Comparison of ENCODE assay signal across 13 mouse cellular contexts in the genomic region with DNA sequence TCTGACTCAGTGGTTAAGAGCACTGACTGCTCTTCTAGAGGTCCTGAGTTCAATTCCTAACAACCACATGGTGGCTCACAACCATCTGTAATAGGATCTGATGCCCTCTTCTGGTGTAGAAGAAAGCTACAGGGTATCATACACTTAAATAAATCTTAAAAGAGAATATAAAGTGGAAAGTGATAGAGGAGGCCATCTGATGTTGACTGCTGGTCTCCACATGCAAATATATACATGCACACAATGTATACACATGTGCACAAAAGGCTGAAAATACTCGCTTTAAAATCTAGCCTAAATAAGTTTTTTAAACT. TPM values are rescaled to one million over a fixed set of nuclear protein-coding genes. Genes with fewer than 3 reads are reported as not detected.
DNase-seq lines count a peak whose midpoint lies in the region; ATAC-seq and TF ChIP-seq lines count a peak whose summit lies in the region.
"Had no signal": no experiment of that assay in that cellular context is flagged by ENCODE, and none has a peak within 500 bp of the region (broad histone marks: within the 10 kb centered on the region; RNA-seq: fewer than 3 reads in every experiment).

No protein-coding gene starts in this region.

- H3K4me2 ChIP-seq in forebrain, embryonic 12.5 days = 0 out of 2 replicates have a peak overlapping the region, but pooled peaks have one; percentile 68
- no peak overlapping the region for H3K4me2 ChIP-seq in forebrain, embryonic 13.5 days
- H3K4me2 ChIP-seq in liver, postnatal 0 days (ENCODE audit: low read depth, low read length) = 0 out of 2 replicates have a peak overlapping the region, but pooled peaks have one; percentile 95
- no peak overlapping the region for H3K4me2 ChIP-seq in stomach, postnatal 0 days (replicated peaks; ENCODE audit: low read depth)
- no peak overlapping the region for H3K4me2 ChIP-seq in kidney, embryonic 16.5 days (replicated peaks; ENCODE audit: low read depth, low read length)

- TF ChIP-seq CTCF in liver, adult 2 months (IDR thresholded peaks at IDR 0.05; ENCODE audit: low read depth, low read length) = no peak
- TF ChIP-seq CTCF in liver, postnatal 0 days (IDR thresholded peaks at IDR 0.05; ENCODE audit: low read depth) = peak; percentile 41
- peak; percentile 36 for TF ChIP-seq CTCF in stomach, postnatal 0 days (IDR thresholded peaks at IDR 0.05; ENCODE audit: low read depth)

- no peak for ATAC-seq in forebrain, embryonic 12.5 days (ENCODE audit: low FRiP score)
- no peak for ATAC-seq in forebrain, embryonic 13.5 days
- no peak for ATAC-seq in liver, postnatal 0 days
- no peak for ATAC-seq in stomach, postnatal 0 days (ENCODE audit: low FRiP score, low TSS enrichment)
- no peak for ATAC-seq in kidney, embryonic 16.5 days (ENCODE audit: low FRiP score, low TSS enrichment)

- peak overlapping the region; percentile 90; the same call in 1 of the 2 replicates for H3K27ac ChIP-seq in forebrain, embryonic 12.5 days
- H3K27ac ChIP-seq in forebrain, embryonic 13.5 days = no peak overlapping the region
- H3K27ac ChIP-seq in liver, adult 2 months (replicated peaks; ENCODE audit: insufficient read depth, low read depth, low read length) = peak overlapping the region; percentile 57
- H3K27ac ChIP-seq in liver, postnatal 0 days (ENCODE audit: low read depth) = peak overlapping the region; percentile 76
- no peak overlapping the region for H3K27ac ChIP-seq in stomach, postnatal 0 days (replicated peaks)
- no peak overlapping the region for H3K27ac ChIP-seq in kidney, embryonic 16.5 days (ENCODE audit: low read length)
- H3K27ac ChIP-seq: neural tube, embryonic 12.5 days; stomach, embryonic 15.5 days had no signal

- TF ChIP-seq POLR2A in liver, adult 2 months (IDR thresholded peaks at IDR 0.05; ENCODE audit: extremely low read depth, insufficient read depth, low read length) = no peak

- H3K27me3 ChIP-seq in forebrain, embryonic 12.5 days = no peaks in the 10 kb centered on the region
- no peaks in the 10 kb centered on the region for H3K27me3 ChIP-seq in forebrain, embryonic 13.5 days
- no peaks in the 10 kb centered on the region for H3K27me3 ChIP-seq in liver, adult 2 months (ENCODE audit: control insufficient read depth, insufficient read depth, low read length)
- H3K27me3 ChIP-seq in liver, postnatal 0 days (ENCODE audit: insufficient read depth, low read length) = no peaks in the 10 kb centered on the region
- H3K27me3 ChIP-seq in stomach, postnatal 0 days (ENCODE audit: control insufficient read depth, insufficient read depth, low read length) = no peaks in the 10 kb centered on the region
- no peaks in the 10 kb centered on the region for H3K27me3 ChIP-seq in kidney, embryonic 16.5 days (ENCODE audit: insufficient read depth, low read length)
- H3K27me3 ChIP-seq: embryonic facial prominence, embryonic 12.5 days; neural tube, embryonic 12.5 days; stomach, embryonic 15.5 days had no signal

- 98% methylated on average over 1 of the region's 1 CpGs for WGBS in forebrain, embryonic 12.5 days
- WGBS in forebrain, embryonic 13.5 days = 96% methylated on average over 1 of the region's 1 CpGs
- 94% methylated on average over 1 of the region's 1 CpGs for WGBS in liver, adult 2 months
- WGBS in liver, postnatal 0 days (ENCODE audit: insufficient replicate concordance) = 83% methylated on average over 1 of the region's 1 CpGs
- 91% methylated on average over 1 of the region's 1 CpGs for WGBS in stomach, postnatal 0 days
- 89% methylated on average over 1 of the region's 1 CpGs for WGBS in kidney, embryonic 16.5 days

- no peak overlapping the region for H3K4me3 ChIP-seq in forebrain, embryonic 12.5 days (replicated peaks)
- no peak overlapping the region for H3K4me3 ChIP-seq in forebrain, embryonic 13.5 days
- H3K4me3 ChIP-seq in liver, adult 2 months (ENCODE audit: insufficient read depth, low read depth, low read length) = no peak overlapping the region; the same call in 1 of the 2 replicates
- no peak overlapping the region for H3K4me3 ChIP-seq in liver, postnatal 0 days (ENCODE audit: low read depth, low read length)
- no peak overlapping the region for H3K4me3 ChIP-seq in stomach, postnatal 0 days (ENCODE audit: low read depth, low read length)
- H3K4me3 ChIP-seq in kidney, embryonic 16.5 days (ENCODE audit: low read length) = no peak overlapping the region
- H3K4me3 ChIP-seq: embryonic facial prominence, embryonic 12.5 days; neural tube, embryonic 12.5 days; stomach, embryonic 15.5 days had no signal

- no peak for TF ChIP-seq EP300 in liver, postnatal 0 days (IDR thresholded peaks at IDR 0.05; ENCODE audit: low read depth)
- no peak for TF ChIP-seq EP300 in stomach, postnatal 0 days (optimal IDR thresholded peaks at IDR 0.05)

- peaks cover 20% of the 10 kb centered on the region; the same call in 1 of the 2 replicates for H3K79me2 ChIP-seq in liver, adult 2 months (ENCODE audit: control insufficient read depth, insufficient read depth, low read length)

- H3K9ac ChIP-seq in forebrain, embryonic 12.5 days = no peak overlapping the region
- H3K9ac ChIP-seq in forebrain, embryonic 13.5 days = no peak overlapping the region
- H3K9ac ChIP-seq in liver, adult 2 months (ENCODE audit: low read depth, low read length) = no peak overlapping the region
- H3K9ac ChIP-seq in liver, postnatal 0 days (replicated peaks) = no peak overlapping the region
- H3K9ac ChIP-seq in stomach, postnatal 0 days (ENCODE audit: low read length) = no peak overlapping the region
- H3K9ac ChIP-seq in kidney, embryonic 16.5 days (replicated peaks; ENCODE audit: low read length) = no peak overlapping the region
- H3K9ac ChIP-seq: embryonic facial prominence, embryonic 12.5 days; neural tube, embryonic 12.5 days; stomach, embryonic 15.5 days had no signal

- H3K36me3 ChIP-seq in forebrain, embryonic 12.5 days (replicated peaks) = peaks cover 7% of the 10 kb centered on the region; the same call in 1 of the 2 replicates
- H3K36me3 ChIP-seq in forebrain, embryonic 13.5 days (ENCODE audit: poor library complexity, severe bottlenecking) = 0 out of 2 replicates have a peak, but pooled peaks cover 3% of the 10 kb centered on the region
- H3K36me3 ChIP-seq in liver, adult 2 months (ENCODE audit: control insufficient read depth, insufficient read depth, low read length) = peaks cover 3% of the 10 kb centered on the region
- no peaks in the 10 kb centered on the region for H3K36me3 ChIP-seq in liver, postnatal 0 days (replicated peaks; ENCODE audit: insufficient read depth, low read length)
- H3K36me3 ChIP-seq in stomach, postnatal 0 days (ENCODE audit: control insufficient read depth, insufficient read depth, low read length) = no peaks in the 10 kb centered on the region
- H3K36me3 ChIP-seq in kidney, embryonic 16.5 days (ENCODE audit: insufficient read depth, low read length) = 0 out of 2 replicates have a peak, but pooled peaks cover 3% of the 10 kb centered on the region
- H3K36me3 ChIP-seq: embryonic facial prominence, embryonic 12.5 days; neural tube, embryonic 12.5 days; stomach, embryonic 15.5 days had no signal

- DNase-seq in liver, adult 2 months (ENCODE audit: extremely low read depth, low read depth, low spot score) = peak; percentile 21
- no peak for DNase-seq in liver
- no peak for DNase-seq in liver, postnatal 0 days
- DNase-seq in stomach, postnatal 0 days (ENCODE audit: low spot score) = no peak
- DNase-seq in frontal cortex, postnatal 36 days (ENCODE audit: low spot score in 2 of 2) = no peak
- DNase-seq: B cell, adult 2 months; gastrocnemius, postnatal 25 days had no signal

- peaks cover 18% of the 10 kb centered on the region for H3K4me1 ChIP-seq in forebrain, embryonic 12.5 days
- H3K4me1 ChIP-seq in forebrain, embryonic 13.5 days = peaks cover 21% of the 10 kb centered on the region
- peaks cover 8% of the 10 kb centered on the region for H3K4me1 ChIP-seq in liver, adult 2 months (ENCODE audit: control insufficient read depth, insufficient read depth, low read length)
- H3K4me1 ChIP-seq in liver, postnatal 0 days (ENCODE audit: insufficient read depth) = peaks cover 28% of the 10 kb centered on the region
- H3K4me1 ChIP-seq in stomach, postnatal 0 days (replicated peaks; ENCODE audit: control insufficient read depth, insufficient read depth) = no peaks in the 10 kb centered on the region
- H3K4me1 ChIP-seq in kidney, embryonic 16.5 days (ENCODE audit: insufficient read depth, low read length) = peaks cover 17% of the 10 kb centered on the region
- H3K4me1 ChIP-seq: stomach, embryonic 15.5 days had no signal

- H3K9me3 ChIP-seq in forebrain, embryonic 12.5 days = no peaks in the 10 kb centered on the region
- no peaks in the 10 kb centered on the region for H3K9me3 ChIP-seq in forebrain, embryonic 13.5 days (replicated peaks)
- no peaks in the 10 kb centered on the region for H3K9me3 ChIP-seq in liver, postnatal 0 days (ENCODE audit: low read length)
- no peaks in the 10 kb centered on the region for H3K9me3 ChIP-seq in stomach, postnatal 0 days (ENCODE audit: control insufficient read depth, low read length)
- no peaks in the 10 kb centered on the region for H3K9me3 ChIP-seq in kidney, embryonic 16.5 days (ENCODE audit: low read length)
- H3K9me3 ChIP-seq: embryonic facial prominence, embryonic 12.5 days; neural tube, embryonic 12.5 days; stomach, embryonic 15.5 days had no signal

RNA-seq across cellular contexts. Expression of gene Zfand4, which starts 3.0 kb away (rescaled TPM):
- 10.7 and 12.1 TPM in 2 replicates for polyA plus RNA-seq in forebrain, embryonic 12.5 days (2016; fragmentation: Nextera tagmentation; extraction: Ambion mirVana)
- 10.1 and 10.4 TPM in 2 replicates for polyA plus RNA-seq in forebrain, embryonic 13.5 days (2015; fragmentation: Nextera tagmentation; extraction: Ambion mirVana)
- 25.6 and 28.0 TPM in 2 replicates for total RNA-seq in liver, adult 2 months (2014; rRNA removed)
- 3.1 and 4.0 TPM in 2 replicates for polyA plus RNA-seq in liver, adult 2 months (2012; rRNA removed)
- polyA plus RNA-seq in liver, postnatal 0 days (2015; fragmentation: Nextera tagmentation; extraction: Ambion mirVana) = 4.9 and 5.7 TPM in 2 replicates
- polyA plus RNA-seq in stomach, postnatal 0 days (2015; fragmentation: Nextera tagmentation; extraction: Ambion mirVana) = 2.1 and 2.8 TPM in 2 replicates
- 5.9 and 7.1 TPM in 2 replicates for polyA plus RNA-seq in kidney, embryonic 16.5 days (2015; fragmentation: Nextera tagmentation; extraction: Ambion mirVana)

RNA-seq across cellular contexts. Expression of gene Washc2, which starts 59.2 kb away (rescaled TPM):
- 62.1 and 64.0 TPM in 2 replicates for polyA plus RNA-seq in forebrain, embryonic 12.5 days (2016; fragmentation: Nextera tagmentation; extraction: Ambion mirVana)
- polyA plus RNA-seq in forebrain, embryonic 13.5 days (2015; fragmentation: Nextera tagmentation; extraction: Ambion mirVana) = 51.8 and 55.3 TPM in 2 replicates
- 38.5 and 46.5 TPM in 2 replicates for total RNA-seq in liver, adult 2 months (2014; rRNA removed)
- polyA plus RNA-seq in liver, adult 2 months (2012; rRNA removed) = 29.6 and 32.7 TPM in 2 replicates
- 11.5 and 12.3 TPM in 2 replicates for polyA plus RNA-seq in liver, postnatal 0 days (2015; fragmentation: Nextera tagmentation; extraction: Ambion mirVana)
- 17.0 and 17.1 TPM in 2 replicates for polyA plus RNA-seq in stomach, postnatal 0 days (2015; fragmentation: Nextera tagmentation; extraction: Ambion mirVana)
- polyA plus RNA-seq in kidney, embryonic 16.5 days (2015; fragmentation: Nextera tagmentation; extraction: Ambion mirVana) = 58.2 and 59.7 TPM in 2 replicates

Comparison
In these comparisons a context has a peak if more than half of its experiments do, and no peak if none do; other contexts are left out.
1. H3K27ac ChIP-seq: peak in forebrain, embryonic 12.5 days (single experiment), liver, adult 2 months (single experiment) and liver, postnatal 0 days (single experiment); none in forebrain, embryonic 13.5 days (single experiment), stomach, postnatal 0 days (single experiment) and kidney, embryonic 16.5 days (single experiment).
2. H3K4me2 ChIP-seq: peak in forebrain, embryonic 12.5 days (single experiment) and liver, postnatal 0 days (single experiment); none in forebrain, embryonic 13.5 days (single experiment), stomach, postnatal 0 days (single experiment) and kidney, embryonic 16.5 days (single experiment).